Mouse (Mus musculus): ENCODE data around the gene Fam122a. TPM values are rescaled to one million over a fixed set of nuclear protein-coding genes. Genes with fewer than 3 reads are reported as not detected.

The Fam122a gene
- 28.4 and 33.3 TPM in 2 replicates for polyA plus RNA-seq (2012; rRNA removed)

GRCm38 (mm10) chr19:24476929-24477882, at the start of gene Fam122a:
Gene Fam122a (minus strand): TSS chr19:24477356.
- H3K4me1 ChIP-seq (ENCODE audit: control insufficient read depth, insufficient read depth, low read length) = no peaks in the 10 kb centered on the region
- H3K4me3 ChIP-seq (replicated peaks; ENCODE audit: extremely low read depth, low read depth, low read length) = peak within 1 kb of the TSS; percentile 88
- TF ChIP-seq CTCF (IDR thresholded peaks at IDR 0.05; ENCODE audit: insufficient read depth, low read length) (no peak), POLR2A (IDR thresholded peaks at IDR 0.05; ENCODE audit: borderline replicate concordance, extremely low read depth, low read depth, low read length) (peak; percentile 70; the same call in 1 of the 2 replicates)
- WGBS = under 1% methylated on average over 92 of the region's 92 CpGs
- DNase-seq = peak; percentile 87

- 76% methylated on average over 15 of the region's 15 CpGs for WGBS
- TF ChIP-seq CTCF (IDR thresholded peaks at IDR 0.05; ENCODE audit: insufficient read depth, low read length) (no peak), POLR2A (IDR thresholded peaks at IDR 0.05; ENCODE audit: borderline replicate concordance, extremely low read depth, low read depth, low read length) (no peak)
- no peak for DNase-seq
- H3K4me1 ChIP-seq (ENCODE audit: control insufficient read depth, insufficient read depth, low read length) = peaks cover 5% of the 10 kb centered on the region
- H3K4me3 ChIP-seq (replicated peaks; ENCODE audit: extremely low read depth, low read depth, low read length) = no peak overlapping the region
Measured at GRCm38 (mm10) chr19:24523476-24524313, 46.5 kb upstream of the Fam122a start.

GRCm38 (mm10) chr19:24521997-24522396, 44.8 kb upstream of the Fam122a start:
- WGBS = 74% methylated on average over 7 of the region's 7 CpGs
- no peak for DNase-seq
- TF ChIP-seq CTCF (IDR thresholded peaks at IDR 0.05; ENCODE audit: insufficient read depth, low read length) = no peak
- no peak for TF ChIP-seq POLR2A (IDR thresholded peaks at IDR 0.05; ENCODE audit: borderline replicate concordance, extremely low read depth, low read depth, low read length)
- Histone ChIP-seq H3K4me1 (ENCODE audit: control insufficient read depth, insufficient read depth, low read length) (peaks cover 4% of the 10 kb centered on the region; the same call in 1 of the 2 replicates), H3K4me3 (replicated peaks; ENCODE audit: extremely low read depth, low read depth, low read length) (no peak overlapping the region)

- TF ChIP-seq CTCF (IDR thresholded peaks at IDR 0.05; ENCODE audit: insufficient read depth, low read length) = no peak
- no peak for TF ChIP-seq POLR2A (IDR thresholded peaks at IDR 0.05; ENCODE audit: borderline replicate concordance, extremely low read depth, low read depth, low read length)
- no peak overlapping the region for H3K4me3 ChIP-seq (replicated peaks; ENCODE audit: extremely low read depth, low read depth, low read length)
- no peaks in the 10 kb centered on the region for H3K4me1 ChIP-seq (ENCODE audit: control insufficient read depth, insufficient read depth, low read length)
- no peak for DNase-seq
- 74% methylated on average over 9 of the region's 9 CpGs for WGBS
Measured at GRCm38 (mm10) chr19:24521146-24521545, 44.0 kb upstream of the Fam122a start.

GRCm38 (mm10) chr19:24519732-24520409, 42.7 kb upstream of the Fam122a start:
- WGBS = 77% methylated on average over 6 of the region's 6 CpGs
- no peak for DNase-seq
- TF ChIP-seq POLR2A (IDR thresholded peaks at IDR 0.05; ENCODE audit: borderline replicate concordance, extremely low read depth, low read depth, low read length) = no peak
- Histone ChIP-seq H3K4me3 (replicated peaks; ENCODE audit: extremely low read depth, low read depth, low read length) (no peak overlapping the region), H3K4me1 (ENCODE audit: control insufficient read depth, insufficient read depth, low read length) (no peaks in the 10 kb centered on the region; the same call in 1 of the 2 replicates)

GRCm38 (mm10) chr19:24518384-24518783, 41.2 kb upstream of the Fam122a start:
- no peak for DNase-seq
- Histone ChIP-seq H3K4me1 (ENCODE audit: control insufficient read depth, insufficient read depth, low read length) (no peaks in the 10 kb centered on the region; the same call in 1 of the 2 replicates), H3K4me3 (replicated peaks; ENCODE audit: extremely low read depth, low read depth, low read length) (no peak overlapping the region)
- no peak for TF ChIP-seq CTCF (IDR thresholded peaks at IDR 0.05; ENCODE audit: insufficient read depth, low read length)

- WGBS = 61% methylated on average over 7 of the region's 7 CpGs
- Histone ChIP-seq H3K4me1 (ENCODE audit: control insufficient read depth, insufficient read depth, low read length) (no peaks in the 10 kb centered on the region; the same call in 1 of the 2 replicates), H3K4me3 (replicated peaks; ENCODE audit: extremely low read depth, low read depth, low read length) (no peak overlapping the region)
- TF ChIP-seq CTCF (IDR thresholded peaks at IDR 0.05; ENCODE audit: insufficient read depth, low read length) = no peak
- no peak for TF ChIP-seq POLR2A (IDR thresholded peaks at IDR 0.05; ENCODE audit: borderline replicate concordance, extremely low read depth, low read depth, low read length)
- DNase-seq = no peak
Measured at GRCm38 (mm10) chr19:24517057-24517456, 39.9 kb upstream of the Fam122a start.

- TF ChIP-seq CTCF (IDR thresholded peaks at IDR 0.05; ENCODE audit: insufficient read depth, low read length) (no peak), POLR2A (IDR thresholded peaks at IDR 0.05; ENCODE audit: borderline replicate concordance, extremely low read depth, low read depth, low read length) (no peak)
Measured at GRCm38 (mm10) chr19:24515941-24516340, 38.8 kb upstream of the Fam122a start.

More at GRCm38 (mm10) chr19:24515941-24516340, 38.8 kb upstream of the Fam122a start:
- DNase-seq = no peak
- Histone ChIP-seq H3K4me1 (ENCODE audit: control insufficient read depth, insufficient read depth, low read length) (no peaks in the 10 kb centered on the region; the same call in 1 of the 2 replicates), H3K4me3 (replicated peaks; ENCODE audit: extremely low read depth, low read depth, low read length) (no peak overlapping the region)
- 75% methylated on average over 3 of the region's 3 CpGs for WGBS

Measured in lung, adult 2 months (tissue).